9 mouse cellular contexts compared by ENCODE assay signal in the genomic region with DNA sequence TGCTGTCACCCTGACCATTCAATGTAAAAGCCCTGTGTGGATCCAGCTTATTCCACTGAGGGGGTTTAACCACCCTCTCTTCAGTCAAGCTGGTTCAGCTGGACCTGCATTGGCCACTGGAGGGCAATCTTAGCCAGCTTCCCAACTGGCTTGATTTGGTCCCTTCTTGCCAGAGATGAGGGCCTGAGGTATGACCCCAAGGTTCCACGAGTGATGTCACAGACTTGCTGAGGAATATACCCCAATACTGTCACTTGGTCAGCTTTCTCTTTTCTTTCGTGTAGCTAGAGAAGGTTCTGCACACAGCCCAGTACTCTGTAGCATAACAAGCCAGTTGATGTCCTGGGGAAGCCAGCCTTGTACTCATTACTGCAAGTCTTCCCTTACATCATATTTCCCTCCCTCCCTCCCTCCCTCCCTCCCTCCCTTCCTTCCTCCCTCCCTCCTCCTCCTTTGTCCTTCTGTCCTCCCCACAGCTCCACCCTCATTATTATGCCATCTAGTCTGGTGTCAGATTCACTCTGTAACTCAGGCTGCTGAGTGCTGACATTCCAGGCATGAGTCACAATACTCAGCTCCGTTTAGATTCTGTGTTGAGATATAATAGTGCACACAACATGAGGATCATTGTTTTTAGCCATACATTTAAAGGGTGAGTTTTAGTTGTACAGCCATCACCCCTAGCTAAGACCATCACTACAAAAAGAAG. TPM values are rescaled to one million over a fixed set of nuclear protein-coding genes. Genes with fewer than 3 reads are reported as not detected.
DNase-seq lines count a peak whose midpoint lies in the region; ATAC-seq and TF ChIP-seq lines count a peak whose summit lies in the region.
"Had no signal": no experiment of that assay in that cellular context is flagged by ENCODE, and none has a peak within 500 bp of the region (broad histone marks: within the 10 kb centered on the region; RNA-seq: fewer than 3 reads in every experiment).

No protein-coding gene starts in this region.

- H3K36me3 ChIP-seq in lung, postnatal 0 days (ENCODE audit: insufficient read depth, low read length): no peaks in the 10 kb centered on the region
- H3K36me3 ChIP-seq: embryonic facial prominence, embryonic 13.5 days had no signal

- TF ChIP-seq CTCF in lung, postnatal 0 days (IDR thresholded peaks at IDR 0.05): peak; percentile 88

- 15% methylated on average over 3 of the region's 3 CpGs for WGBS in lung, postnatal 0 days

- no peak overlapping the region for H3K9ac ChIP-seq in lung, postnatal 0 days (replicated peaks; ENCODE audit: low read depth)
- H3K9ac ChIP-seq: embryonic facial prominence, embryonic 13.5 days had no signal

- no peaks in the 10 kb centered on the region for H3K9me3 ChIP-seq in lung, postnatal 0 days (ENCODE audit: low read length)
- H3K9me3 ChIP-seq: embryonic facial prominence, embryonic 13.5 days had no signal

- H3K4me3 ChIP-seq in lung, postnatal 0 days (ENCODE audit: low read depth, low read length): no peak overlapping the region
- H3K4me3 ChIP-seq: embryonic facial prominence, embryonic 13.5 days had no signal

- peak; percentile 70 for ATAC-seq in lung, postnatal 0 days

- H3K4me2 ChIP-seq in lung, postnatal 0 days (replicated peaks; ENCODE audit: low read depth, low read length): no peak overlapping the region
- H3K4me2 ChIP-seq: embryonic facial prominence, embryonic 13.5 days had no signal

- 0 out of 2 replicates have a peak, but pooled peaks cover 3% of the 10 kb centered on the region for H3K4me1 ChIP-seq in lung, postnatal 0 days (ENCODE audit: insufficient read depth, low read depth, low read length)

- DNase-seq in ovary, postnatal 36 days (ENCODE audit: low spot score): peak; percentile 45
- DNase-seq in ovary, adult 18-20 months (ENCODE audit: low spot score): no peak
- peak; percentile 11 for DNase-seq in cerebellum, adult 8-10 months
- DNase-seq in forelimb bud, embryonic 11.5 days (ENCODE audit: low read depth, low spot score): peak; percentile 59
- DNase-seq in kidney, postnatal 25 days: peak; percentile 51 to 52
- DNase-seq in lung, postnatal 0 days (ENCODE audit: low spot score): peak; percentile 86
- DNase-seq in right cerebral cortex, adult 18-20 months: peak; percentile 52
- DNase-seq in B cell, adult 2 months: no peak

- H3K27ac ChIP-seq in lung, postnatal 0 days (ENCODE audit: low read length): no peak overlapping the region
- H3K27ac ChIP-seq: embryonic facial prominence, embryonic 13.5 days had no signal

- 0 out of 2 replicates have a peak, but pooled peaks have one; percentile 22 for TF ChIP-seq EP300 in lung, postnatal 0 days (IDR thresholded peaks at IDR 0.05)

- no peaks in the 10 kb centered on the region for H3K27me3 ChIP-seq in lung, postnatal 0 days (replicated peaks; ENCODE audit: insufficient read depth, low read length)
- H3K27me3 ChIP-seq: embryonic facial prominence, embryonic 13.5 days had no signal

RNA-seq across cellular contexts. Expression of a gene that starts 4.3 kb away (rescaled TPM):
- 0.25 and 0.57 TPM in 2 replicates for polyA plus RNA-seq in lung, postnatal 0 days (2015; fragmentation: Nextera tagmentation; extraction: Ambion mirVana)
- polyA plus RNA-seq: embryonic facial prominence, embryonic 13.5 days had no signal

RNA-seq across cellular contexts. Expression of a gene that starts 43.1 kb away (rescaled TPM):
- 135 and 149 TPM in 2 replicates for polyA plus RNA-seq in lung, postnatal 0 days (2015; fragmentation: Nextera tagmentation; extraction: Ambion mirVana)

Comparison
In these comparisons a context has a peak if more than half of its experiments do, and no peak if none do; other contexts are left out.
1. DNase-seq: peak in ovary, postnatal 36 days (single experiment), cerebellum, adult 8-10 months (single experiment), forelimb bud, embryonic 11.5 days (single experiment), kidney, postnatal 25 days (2 of 2), lung, postnatal 0 days (single experiment) and right cerebral cortex, adult 18-20 months (single experiment); none in ovary, adult 18-20 months (single experiment) and B cell, adult 2 months (0 of 2).